8 mouse cellular contexts compared by ENCODE assay signal in the genomic region with DNA sequence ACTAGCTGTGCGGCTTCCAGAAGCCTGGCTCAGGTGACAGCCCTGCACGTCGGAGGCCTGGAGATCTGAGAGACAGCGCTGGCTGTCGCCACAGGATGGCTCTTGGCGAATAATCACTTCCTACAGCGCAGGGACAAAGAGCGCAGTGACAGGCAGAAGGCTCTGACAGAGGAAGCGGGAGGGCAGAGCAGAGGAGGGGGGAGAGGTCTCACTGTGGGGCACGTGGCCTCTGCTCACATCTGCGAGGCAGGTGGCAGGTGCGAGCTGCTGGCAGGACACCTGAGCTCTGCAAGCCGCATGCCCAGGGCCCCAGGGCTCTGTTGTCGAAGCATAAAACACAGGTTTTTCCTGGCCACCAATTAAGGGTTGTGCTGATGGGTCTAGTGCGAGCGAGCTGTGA.
DNase-seq lines count a peak whose midpoint lies in the region; ATAC-seq lines count a peak whose summit lies in the region.

No protein-coding gene starts in this region.

- H3K4me3 ChIP-seq in hindbrain, embryonic 15.5 days: no peak overlapping the region
- no peak overlapping the region for H3K4me3 ChIP-seq in neural tube, embryonic 12.5 days

- H3K36me3 ChIP-seq in hindbrain, embryonic 15.5 days: no peaks in the 10 kb centered on the region
- no peaks in the 10 kb centered on the region for H3K36me3 ChIP-seq in neural tube, embryonic 12.5 days

- peak overlapping the region; percentile 73 for H3K27ac ChIP-seq in hindbrain, embryonic 15.5 days (replicated peaks)
- peak overlapping the region; percentile 55 for H3K27ac ChIP-seq in neural tube, embryonic 12.5 days

- H3K27me3 ChIP-seq in hindbrain, embryonic 15.5 days: peaks cover 3% of the 10 kb centered on the region; the same call in 1 of the 2 replicates
- no peaks in the 10 kb centered on the region for H3K27me3 ChIP-seq in neural tube, embryonic 12.5 days (replicated peaks)

- H3K9ac ChIP-seq in hindbrain, embryonic 15.5 days: no peak overlapping the region
- H3K9ac ChIP-seq in neural tube, embryonic 12.5 days: peak overlapping the region; percentile 26; the same call in 1 of the 2 replicates

- no peaks in the 10 kb centered on the region for H3K9me3 ChIP-seq in hindbrain, embryonic 15.5 days
- H3K9me3 ChIP-seq in neural tube, embryonic 12.5 days: no peaks in the 10 kb centered on the region

- no peak for ATAC-seq in cerebellum, adult (ENCODE audit: insufficient number of reproducible peaks, low FRiP score, low TSS enrichment)
- peak; percentile 44 for ATAC-seq in hindbrain, embryonic 15.5 days (ENCODE audit: low FRiP score, low read depth)
- peak; percentile 37 for ATAC-seq in neural tube, embryonic 12.5 days (ENCODE audit: low FRiP score, low read depth)

- peaks cover 63% of the 10 kb centered on the region for H3K4me1 ChIP-seq in hindbrain, embryonic 15.5 days (replicated peaks)
- peaks cover 71% of the 10 kb centered on the region for H3K4me1 ChIP-seq in neural tube, embryonic 12.5 days

- no peak overlapping the region for H3K4me2 ChIP-seq in hindbrain, embryonic 15.5 days
- peak overlapping the region; percentile 24; the same call in 1 of the 2 replicates for H3K4me2 ChIP-seq in neural tube, embryonic 12.5 days (replicated peaks)

- peak; percentile 62 to 71 for DNase-seq in cerebellum, postnatal 14 days
- DNase-seq in embryo, embryonic 10 days (ENCODE audit: low spot score): peak; percentile 75
- no peak for DNase-seq in urinary bladder, adult 2 months (ENCODE audit: low spot score)
- DNase-seq in right cerebral cortex, postnatal 4 days: no peak
- DNase-seq in Muller cell, postnatal 12 days (ENCODE audit: inconsistent ontology term): no peak

- 5% methylated on average over 16 of the region's 16 CpGs for WGBS in hindbrain, embryonic 15.5 days
- WGBS in neural tube, embryonic 12.5 days: 2% methylated on average over 16 of the region's 16 CpGs

Comparison
In these comparisons a context has a peak if more than half of its experiments do, and no peak if none do; other contexts are left out.
1. DNase-seq: peak in cerebellum, postnatal 14 days (2 of 2) and embryo, embryonic 10 days (single experiment); none in urinary bladder, adult 2 months (single experiment), right cerebral cortex, postnatal 4 days (single experiment) and Muller cell, postnatal 12 days (single experiment).